Mouse (Mus musculus): ENCODE measurements around the gene C77080. TPM values are rescaled to one million over a fixed set of nuclear protein-coding genes. Genes with fewer than 3 reads are reported as not detected.

Gene C77080
- polyA plus RNA-seq, 1 experiment from 2014 or later = 4.3 TPM

- DNase-seq (ENCODE audit: low spot score) (no peak), ATAC-seq (ENCODE audit: insufficient read depth, low FRiP score, low TSS enrichment) (no peak)
Observed at GRCm38 (mm10) chr4:129230926-129231325, 30.3 kb downstream of the C77080 start.

GRCm38 (mm10) chr4:129227985-129228381 lies 33.2 kb downstream of the C77080 start:
- Histone ChIP-seq H3K4me3 (ENCODE audit: low read depth, low read length) (peak overlapping the region; percentile 28; the same call in 1 of the 2 replicates), H3K9me3 (ENCODE audit: control insufficient read depth, low read length) (no peaks in the 10 kb centered on the region), H3K27me3 (ENCODE audit: control insufficient read depth, insufficient read depth, low read length) (peaks cover 5% of the 10 kb centered on the region; the same call in 1 of the 2 replicates), H3K9ac (ENCODE audit: low read length) (peak overlapping the region; percentile 53), H3K36me3 (ENCODE audit: control insufficient read depth, insufficient read depth, low read length) (no peaks in the 10 kb centered on the region), H3K4me2 (ENCODE audit: low read depth) (peak overlapping the region; percentile 47), H3K4me1 (ENCODE audit: control insufficient read depth, insufficient read depth, low read length) (peaks cover 38% of the 10 kb centered on the region), H3K27ac (ENCODE audit: low read depth, low read length) (no peak overlapping the region)
- peak; percentile 47 for DNase-seq (ENCODE audit: low spot score)
- peak; percentile 40; the same call in 1 of the 2 replicates for ATAC-seq (ENCODE audit: insufficient read depth, low FRiP score, low TSS enrichment)
- WGBS = 33% methylated on average over 8 of the region's 8 CpGs

More at GRCm38 (mm10) chr4:129230926-129231325, 30.3 kb downstream of the C77080 start:
- H3K9ac ChIP-seq (ENCODE audit: low read length) = no peak overlapping the region
- no peak overlapping the region for H3K27ac ChIP-seq (ENCODE audit: low read depth, low read length)
- 67% methylated on average over 8 of the region's 8 CpGs for WGBS
- H3K36me3 ChIP-seq (ENCODE audit: control insufficient read depth, insufficient read depth, low read length) = no peaks in the 10 kb centered on the region
- peaks cover 27% of the 10 kb centered on the region for H3K4me1 ChIP-seq (ENCODE audit: control insufficient read depth, insufficient read depth, low read length)
- H3K9me3 ChIP-seq (ENCODE audit: control insufficient read depth, low read length) = no peaks in the 10 kb centered on the region
- H3K4me2 ChIP-seq (ENCODE audit: low read depth) = no peak overlapping the region
- H3K4me3 ChIP-seq (ENCODE audit: low read depth, low read length) = no peak overlapping the region
- H3K27me3 ChIP-seq (ENCODE audit: control insufficient read depth, insufficient read depth, low read length) = 0 out of 2 replicates have a peak, but pooled peaks cover 2% of the 10 kb centered on the region

- peaks cover 40% of the 10 kb centered on the region for H3K4me1 ChIP-seq (ENCODE audit: control insufficient read depth, insufficient read depth, low read length)
Observed at GRCm38 (mm10) chr4:129227170-129227984, 33.8 kb downstream of the C77080 start.

DNA sequence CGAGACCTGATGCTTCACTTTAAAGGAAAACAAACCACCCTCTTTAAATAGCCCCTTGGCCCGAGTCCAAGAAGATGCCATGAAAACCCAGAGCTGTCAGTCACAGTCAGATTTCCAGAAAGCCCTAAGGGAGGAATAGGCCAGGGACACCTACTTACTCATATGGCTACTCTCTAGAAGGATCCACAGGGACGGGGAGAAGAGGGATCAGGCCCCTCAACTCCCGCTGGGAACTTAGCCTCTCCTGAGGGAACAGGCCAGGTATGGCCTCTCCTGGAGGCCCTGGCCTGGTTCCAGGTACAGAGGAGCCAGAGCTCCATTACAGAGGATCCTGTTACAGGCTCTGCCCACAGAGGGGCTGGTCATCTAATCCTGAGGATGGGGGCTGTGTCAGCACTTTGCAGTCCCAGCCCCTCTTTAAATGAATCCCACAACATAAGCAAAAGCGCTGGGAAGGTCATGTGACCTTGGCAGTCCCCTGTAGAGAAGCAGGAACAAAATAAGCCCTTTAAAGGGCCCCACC lies 34.7 kb downstream of the C77080 start:
- Histone ChIP-seq H3K36me3 (ENCODE audit: control insufficient read depth, insufficient read depth, low read length) (no peaks in the 10 kb centered on the region), H3K27ac (ENCODE audit: low read depth, low read length) (no peak overlapping the region), H3K9me3 (ENCODE audit: control insufficient read depth, low read length) (no peaks in the 10 kb centered on the region), H3K4me3 (ENCODE audit: low read depth, low read length) (no peak overlapping the region; the same call in 1 of the 2 replicates), H3K9ac (ENCODE audit: low read length) (peak overlapping the region; percentile 53; the same call in 1 of the 2 replicates), H3K27me3 (ENCODE audit: control insufficient read depth, insufficient read depth, low read length) (peaks cover 7% of the 10 kb centered on the region), H3K4me1 (ENCODE audit: control insufficient read depth, insufficient read depth, low read length) (peaks cover 40% of the 10 kb centered on the region), H3K4me2 (ENCODE audit: low read depth) (peak overlapping the region; percentile 47)
- DNase-seq (ENCODE audit: low spot score) (no peak), ATAC-seq (ENCODE audit: insufficient read depth, low FRiP score, low TSS enrichment) (no peak)
- WGBS = 43% methylated on average over 5 of the region's 5 CpGs

More at GRCm38 (mm10) chr4:129227170-129227984, 33.8 kb downstream of the C77080 start:
- Histone ChIP-seq H3K9ac (ENCODE audit: low read length) (peak overlapping the region; percentile 53), H3K4me3 (ENCODE audit: low read depth, low read length) (peak overlapping the region; percentile 28), H3K36me3 (ENCODE audit: control insufficient read depth, insufficient read depth, low read length) (no peaks in the 10 kb centered on the region), H3K9me3 (ENCODE audit: control insufficient read depth, low read length) (no peaks in the 10 kb centered on the region), H3K27me3 (ENCODE audit: control insufficient read depth, insufficient read depth, low read length) (peaks cover 6% of the 10 kb centered on the region), H3K4me2 (ENCODE audit: low read depth) (peak overlapping the region; percentile 47), H3K27ac (ENCODE audit: low read depth, low read length) (no peak overlapping the region)
- DNase-seq (ENCODE audit: low spot score) (peak; percentile 37), ATAC-seq (ENCODE audit: insufficient read depth, low FRiP score, low TSS enrichment) (peak; percentile 14; the same call in 1 of the 2 replicates)
- WGBS = 7% methylated on average over 22 of the region's 22 CpGs

DNA sequence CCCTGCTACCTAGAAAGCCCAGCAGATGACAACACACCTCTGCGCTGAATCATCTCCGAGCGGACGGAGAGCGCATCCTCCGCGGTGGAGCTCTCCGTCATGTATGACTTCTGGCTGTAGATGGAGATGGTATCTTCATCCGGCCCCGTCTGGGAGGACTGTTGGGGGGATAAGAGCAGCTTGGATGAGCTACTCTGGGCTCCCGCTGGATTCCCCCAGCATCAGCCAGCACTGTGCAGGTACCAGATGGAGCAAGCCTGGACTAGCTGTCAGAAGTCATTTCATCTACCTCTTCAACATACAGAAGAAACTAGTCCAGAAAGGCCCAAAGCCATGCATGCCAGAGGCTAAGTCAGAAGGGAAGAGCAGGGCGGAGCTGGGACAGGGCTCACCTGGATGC lies 35.9 kb downstream of the C77080 start:
- H3K4me2 ChIP-seq (ENCODE audit: low read depth) = no peak overlapping the region
- no peak overlapping the region for H3K27ac ChIP-seq (ENCODE audit: low read depth, low read length)
- peaks cover 40% of the 10 kb centered on the region for H3K4me1 ChIP-seq (ENCODE audit: control insufficient read depth, insufficient read depth, low read length)
- 94% methylated on average over 12 of the region's 12 CpGs for WGBS
- DNase-seq (ENCODE audit: low spot score) (no peak), ATAC-seq (ENCODE audit: insufficient read depth, low FRiP score, low TSS enrichment) (no peak)
- peaks cover 7% of the 10 kb centered on the region for H3K27me3 ChIP-seq (ENCODE audit: control insufficient read depth, insufficient read depth, low read length)
- no peak overlapping the region; the same call in 1 of the 2 replicates for H3K9ac ChIP-seq (ENCODE audit: low read length)
- no peaks in the 10 kb centered on the region for H3K9me3 ChIP-seq (ENCODE audit: control insufficient read depth, low read length)
- no peak overlapping the region for H3K4me3 ChIP-seq (ENCODE audit: low read depth, low read length)
- H3K36me3 ChIP-seq (ENCODE audit: control insufficient read depth, insufficient read depth, low read length) = peaks cover 4% of the 10 kb centered on the region; the same call in 1 of the 2 replicates

DNA sequence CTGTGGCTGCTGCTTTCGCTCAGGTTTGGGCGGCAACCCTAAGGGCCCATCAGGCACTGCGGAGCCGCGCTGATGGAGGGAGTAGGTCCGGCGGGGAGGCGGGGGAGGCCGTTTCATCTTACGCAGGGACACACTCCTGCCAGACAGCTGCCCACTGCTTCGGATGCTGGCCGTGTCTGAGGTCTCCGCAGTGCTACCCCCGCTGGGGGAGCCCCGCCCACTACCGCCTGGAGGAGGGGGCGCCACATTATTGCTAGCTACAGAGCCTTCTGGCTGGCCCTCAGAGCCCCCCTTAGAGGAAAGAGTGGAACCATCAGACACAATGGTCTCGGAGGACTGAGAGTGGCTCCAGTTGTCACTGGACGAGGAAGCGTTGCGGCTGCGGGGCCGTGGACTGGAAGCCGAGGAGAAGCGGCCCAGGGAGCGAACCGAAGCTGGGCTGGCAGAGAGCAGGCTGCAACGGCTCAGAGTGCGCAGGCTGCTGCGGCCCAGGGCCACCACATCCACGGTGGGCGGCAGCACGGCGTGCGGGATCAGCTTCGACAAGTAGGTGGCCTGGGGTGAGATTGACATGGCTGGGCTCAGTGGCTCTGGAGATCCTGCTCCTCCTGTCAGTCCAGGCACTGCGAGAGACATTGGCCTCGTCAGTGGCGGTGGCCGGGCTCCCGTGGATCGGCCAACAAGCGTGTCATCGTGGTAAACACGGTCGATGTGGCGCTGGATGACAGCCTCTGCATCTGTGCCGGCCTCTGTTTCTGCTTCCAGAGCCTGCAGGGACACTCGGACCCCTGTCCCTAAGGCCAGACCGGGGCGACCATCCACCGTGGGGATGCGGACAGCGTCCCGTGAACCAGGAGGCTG lies 37.6 kb downstream of the C77080 start:
- peak overlapping the region; percentile 25 for H3K4me3 ChIP-seq (ENCODE audit: low read depth, low read length)
- ATAC-seq (ENCODE audit: insufficient read depth, low FRiP score, low TSS enrichment) = peak; percentile 40; the same call in 1 of the 2 replicates
- peak overlapping the region; percentile 51 for H3K9ac ChIP-seq (ENCODE audit: low read length)
- 23% methylated on average over 54 of the region's 55 CpGs for WGBS
- peak overlapping the region; percentile 21; the same call in 1 of the 2 replicates for H3K27ac ChIP-seq (ENCODE audit: low read depth, low read length)
- DNase-seq (ENCODE audit: low spot score) = peak; percentile 54
- peak overlapping the region; percentile 51 for H3K4me2 ChIP-seq (ENCODE audit: low read depth)
- peaks cover 10% of the 10 kb centered on the region for H3K36me3 ChIP-seq (ENCODE audit: control insufficient read depth, insufficient read depth, low read length)
- peaks cover 40% of the 10 kb centered on the region for H3K4me1 ChIP-seq (ENCODE audit: control insufficient read depth, insufficient read depth, low read length)
- H3K9me3 ChIP-seq (ENCODE audit: control insufficient read depth, low read length) = no peaks in the 10 kb centered on the region
- peaks cover 7% of the 10 kb centered on the region for H3K27me3 ChIP-seq (ENCODE audit: control insufficient read depth, insufficient read depth, low read length)

DNA sequence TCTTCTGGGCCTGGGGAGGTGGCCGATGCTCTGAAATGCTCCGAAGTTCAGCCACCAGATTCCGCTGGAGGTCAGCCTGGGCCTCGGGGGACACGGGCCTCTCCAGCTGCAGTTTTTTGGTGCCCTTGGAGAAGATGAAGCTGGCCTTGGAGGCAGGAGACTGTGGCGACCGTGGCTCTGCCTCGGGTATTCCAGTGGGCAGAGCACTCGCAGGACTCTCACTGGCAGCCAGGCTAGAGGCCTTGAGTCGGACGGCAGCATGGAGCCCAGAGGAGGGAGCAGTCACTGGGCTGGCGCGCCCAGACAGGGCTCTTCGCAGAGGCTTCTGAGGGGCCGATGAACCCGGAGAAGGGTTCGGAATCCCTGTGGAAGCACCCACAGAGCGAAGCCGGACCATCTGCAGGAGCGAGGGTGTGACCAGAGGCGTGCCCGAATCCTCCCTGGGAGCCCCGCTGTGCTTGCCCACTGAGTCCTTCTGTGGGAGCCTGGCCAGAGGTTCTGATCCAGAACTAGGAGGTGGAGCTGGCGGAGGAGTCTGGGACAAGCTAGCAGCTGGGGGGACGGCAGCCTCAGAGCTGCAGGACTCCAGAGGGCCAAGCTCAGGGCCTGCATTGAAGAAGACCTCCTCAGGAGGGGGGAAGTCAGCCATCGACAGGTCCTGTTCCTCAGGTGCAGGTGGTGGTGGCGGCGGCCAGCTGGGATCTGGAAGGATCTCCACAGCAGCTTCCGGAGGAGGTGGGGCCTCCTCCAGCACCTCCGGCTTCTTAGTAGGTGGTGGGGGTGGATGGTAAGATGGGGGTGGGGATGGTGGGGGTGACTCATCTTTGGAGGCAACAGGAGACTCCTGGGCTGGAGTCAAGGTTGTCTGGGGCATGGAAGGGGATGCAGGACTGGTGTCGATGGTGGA lies 38.9 kb downstream of the C77080 start:
- ATAC-seq (ENCODE audit: insufficient read depth, low FRiP score, low TSS enrichment) (no peak), DNase-seq (ENCODE audit: low spot score) (no peak)
- Histone ChIP-seq H3K27me3 (ENCODE audit: control insufficient read depth, insufficient read depth, low read length) (peaks cover 7% of the 10 kb centered on the region), H3K9me3 (ENCODE audit: control insufficient read depth, low read length) (no peaks in the 10 kb centered on the region), H3K4me1 (ENCODE audit: control insufficient read depth, insufficient read depth, low read length) (peaks cover 30% of the 10 kb centered on the region), H3K4me2 (ENCODE audit: low read depth) (no peak overlapping the region), H3K4me3 (ENCODE audit: low read depth, low read length) (no peak overlapping the region), H3K36me3 (ENCODE audit: control insufficient read depth, insufficient read depth, low read length) (peaks cover 17% of the 10 kb centered on the region), H3K27ac (ENCODE audit: low read depth, low read length) (no peak overlapping the region), H3K9ac (ENCODE audit: low read length) (no peak overlapping the region)
- WGBS = 64% methylated on average over 31 of the region's 31 CpGs

Measured in neural tube, embryonic 11.5 days (tissue).